Mouse (Mus musculus): ENCODE data around the gene Tmem160. TPM values are rescaled to one million over a fixed set of nuclear protein-coding genes. Genes with fewer than 3 reads are reported as not detected.
A peak's percentile ranks its signal among the peaks of the same experiment; 100 is the strongest.

The Tmem160 gene
- polyA plus RNA-seq, 1 experiment, result 125 TPM

GRCm38 (mm10) chr7:16489948-16490347 lies 37.4 kb downstream of the Tmem160 start:
- 84% methylated on average over 9 of the region's 9 CpGs for WGBS
- peak; percentile 22 for DNase-seq
- no peaks in the 10 kb centered on the region for H3K36me3 ChIP-seq (ENCODE audit: control insufficient read depth, insufficient read depth, low read length)
- H3K4me1 ChIP-seq (ENCODE audit: control insufficient read depth, insufficient read depth, low read length), result no peaks in the 10 kb centered on the region
- H3K4me3 ChIP-seq (ENCODE audit: insufficient read depth, low read depth, low read length), result no peak overlapping the region
- H3K27ac ChIP-seq (ENCODE audit: insufficient read depth, low read depth, low read length), result no peak overlapping the region
- H3K27me3 ChIP-seq (replicated peaks; ENCODE audit: control insufficient read depth, insufficient read depth, low read length), result no peaks in the 10 kb centered on the region
- no peak for TF ChIP-seq CTCF (conservative IDR thresholded peaks at IDR 0.05; ENCODE audit: insufficient read depth, insufficient read length, low read depth, low read length)
- no peak for TF ChIP-seq POLR2A (IDR thresholded peaks at IDR 0.05; ENCODE audit: low read depth, low read length)

GRCm38 (mm10) chr7:16491759-16492158 lies 39.2 kb downstream of the Tmem160 start:
- no peaks in the 10 kb centered on the region for H3K36me3 ChIP-seq (ENCODE audit: control insufficient read depth, insufficient read depth, low read length)
- peak; percentile 72 for DNase-seq
- no peaks in the 10 kb centered on the region for H3K4me1 ChIP-seq (ENCODE audit: control insufficient read depth, insufficient read depth, low read length)
- WGBS, result 21% methylated on average over 3 of the region's 3 CpGs
- H3K27me3 ChIP-seq (replicated peaks; ENCODE audit: control insufficient read depth, insufficient read depth, low read length), result no peaks in the 10 kb centered on the region
- no peak overlapping the region for H3K4me3 ChIP-seq (ENCODE audit: insufficient read depth, low read depth, low read length)
- no peak overlapping the region for H3K27ac ChIP-seq (ENCODE audit: insufficient read depth, low read depth, low read length)
- TF ChIP-seq POLR2A (IDR thresholded peaks at IDR 0.05; ENCODE audit: low read depth, low read length) (no peak), CTCF (conservative IDR thresholded peaks at IDR 0.05; ENCODE audit: insufficient read depth, insufficient read length, low read depth, low read length) (peak; percentile 99)

GRCm38 (mm10) chr7:16492211-16492610 lies 39.6 kb downstream of the Tmem160 start:
- 59% methylated on average over 3 of the region's 3 CpGs for WGBS
- Histone ChIP-seq H3K4me3 (ENCODE audit: insufficient read depth, low read depth, low read length) (no peak overlapping the region), H3K36me3 (ENCODE audit: control insufficient read depth, insufficient read depth, low read length) (no peaks in the 10 kb centered on the region), H3K27me3 (replicated peaks; ENCODE audit: control insufficient read depth, insufficient read depth, low read length) (no peaks in the 10 kb centered on the region), H3K4me1 (ENCODE audit: control insufficient read depth, insufficient read depth, low read length) (no peaks in the 10 kb centered on the region), H3K27ac (ENCODE audit: insufficient read depth, low read depth, low read length) (no peak overlapping the region)
- no peak for DNase-seq
- no peak for TF ChIP-seq CTCF (conservative IDR thresholded peaks at IDR 0.05; ENCODE audit: insufficient read depth, insufficient read length, low read depth, low read length)
- no peak for TF ChIP-seq POLR2A (IDR thresholded peaks at IDR 0.05; ENCODE audit: low read depth, low read length)

DNA sequence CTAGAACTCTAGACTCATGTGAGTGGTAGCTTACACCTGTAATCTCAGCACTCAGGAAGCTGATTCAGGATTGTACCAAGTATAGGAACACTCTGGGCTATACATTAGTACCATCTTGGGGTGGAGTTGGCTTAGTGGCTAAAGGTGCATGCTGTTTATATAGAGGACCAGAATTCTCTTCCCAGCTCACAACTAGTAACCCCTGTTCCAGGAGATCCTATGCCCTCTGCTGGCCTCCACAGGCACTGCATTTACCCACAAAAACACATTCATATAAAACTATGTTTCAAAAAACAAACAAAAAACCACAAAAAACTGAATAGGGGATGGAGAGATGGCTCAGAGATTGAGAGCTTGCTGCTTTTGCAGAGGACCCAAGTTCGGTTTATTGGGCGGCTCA lies 40.8 kb downstream of the Tmem160 start:
- peak; percentile 46 for DNase-seq
- Histone ChIP-seq H3K36me3 (ENCODE audit: control insufficient read depth, insufficient read depth, low read length) (no peaks in the 10 kb centered on the region), H3K27me3 (replicated peaks; ENCODE audit: control insufficient read depth, insufficient read depth, low read length) (no peaks in the 10 kb centered on the region), H3K4me1 (ENCODE audit: control insufficient read depth, insufficient read depth, low read length) (no peaks in the 10 kb centered on the region), H3K27ac (ENCODE audit: insufficient read depth, low read depth, low read length) (no peak overlapping the region), H3K4me3 (ENCODE audit: insufficient read depth, low read depth, low read length) (no peak overlapping the region)
- 26% methylated on average over 2 of the region's 2 CpGs for WGBS
- TF ChIP-seq CTCF (conservative IDR thresholded peaks at IDR 0.05; ENCODE audit: insufficient read depth, insufficient read length, low read depth, low read length) (peak; percentile 69), POLR2A (IDR thresholded peaks at IDR 0.05; ENCODE audit: low read depth, low read length) (no peak)

DNA sequence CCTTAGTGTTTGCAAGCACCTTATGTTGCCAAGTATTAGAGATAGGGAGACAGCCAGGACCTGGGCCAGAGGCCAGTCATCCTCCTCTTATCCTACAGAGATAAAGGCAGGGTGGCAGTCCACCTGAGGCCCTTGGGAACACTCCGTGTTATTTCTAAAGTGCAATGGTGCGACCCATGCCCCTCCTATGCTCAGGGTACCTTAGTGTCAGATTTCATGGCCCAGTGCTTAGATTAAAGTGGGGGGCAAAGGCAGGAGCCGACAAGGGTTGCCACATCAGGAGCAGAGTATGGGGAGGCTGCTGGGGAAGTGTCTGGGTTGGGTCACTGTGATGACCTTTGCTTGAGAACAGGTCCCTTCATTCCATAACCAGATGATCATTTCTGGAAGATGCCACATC lies 43.7 kb downstream of the Tmem160 start:
- WGBS, result 65% methylated on average over 3 of the region's 3 CpGs
- no peak overlapping the region for H3K27ac ChIP-seq (ENCODE audit: insufficient read depth, low read depth, low read length)

GRCm38 (mm10) chr7:16499671-16500104 lies 47.1 kb downstream of the Tmem160 start:
- Histone ChIP-seq H3K36me3 (ENCODE audit: control insufficient read depth, insufficient read depth, low read length) (no peaks in the 10 kb centered on the region), H3K27me3 (replicated peaks; ENCODE audit: control insufficient read depth, insufficient read depth, low read length) (no peaks in the 10 kb centered on the region), H3K4me1 (ENCODE audit: control insufficient read depth, insufficient read depth, low read length) (0 out of 2 replicates have a peak, but pooled peaks cover 4% of the 10 kb centered on the region), H3K4me3 (ENCODE audit: insufficient read depth, low read depth, low read length) (no peak overlapping the region), H3K27ac (ENCODE audit: insufficient read depth, low read depth, low read length) (no peak overlapping the region)
- DNase-seq, result no peak
- no peak for TF ChIP-seq CTCF (conservative IDR thresholded peaks at IDR 0.05; ENCODE audit: insufficient read depth, insufficient read length, low read depth, low read length)
- TF ChIP-seq POLR2A (IDR thresholded peaks at IDR 0.05; ENCODE audit: low read depth, low read length), result no peak
- 90% methylated on average over 6 of the region's 6 CpGs for WGBS

More for the DNA sequence above, 43.7 kb downstream of the Tmem160 start:
- Histone ChIP-seq H3K4me3 (ENCODE audit: insufficient read depth, low read depth, low read length) (no peak overlapping the region), H3K27me3 (replicated peaks; ENCODE audit: control insufficient read depth, insufficient read depth, low read length) (no peaks in the 10 kb centered on the region), H3K4me1 (ENCODE audit: control insufficient read depth, insufficient read depth, low read length) (no peaks in the 10 kb centered on the region), H3K36me3 (ENCODE audit: control insufficient read depth, insufficient read depth, low read length) (no peaks in the 10 kb centered on the region)
- no peak for TF ChIP-seq CTCF (conservative IDR thresholded peaks at IDR 0.05; ENCODE audit: insufficient read depth, insufficient read length, low read depth, low read length)
- TF ChIP-seq POLR2A (IDR thresholded peaks at IDR 0.05; ENCODE audit: low read depth, low read length), result no peak
- no peak for DNase-seq

DNA sequence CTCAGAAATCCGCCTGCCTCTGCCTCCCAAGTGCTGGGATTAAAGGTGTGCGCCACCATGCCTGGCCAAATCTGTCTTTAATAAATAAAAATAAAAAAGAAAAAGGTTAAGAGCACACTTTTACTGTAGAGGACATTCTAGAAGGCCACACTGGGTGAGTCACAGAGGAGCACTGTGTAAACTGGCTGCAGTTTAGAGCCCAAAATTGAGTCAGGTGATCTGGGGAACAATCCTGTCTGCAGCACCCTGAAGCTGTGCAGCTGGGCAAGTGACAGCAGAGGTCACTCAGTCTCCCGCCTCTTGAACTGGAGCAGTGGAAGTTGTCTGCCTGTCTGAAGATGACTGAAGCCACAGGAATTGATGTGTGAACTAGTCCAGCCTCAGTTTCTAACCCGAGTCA lies 49.0 kb downstream of the Tmem160 start:
- Histone ChIP-seq H3K36me3 (ENCODE audit: control insufficient read depth, insufficient read depth, low read length) (no peaks in the 10 kb centered on the region; the same call in 1 of the 2 replicates), H3K4me3 (ENCODE audit: insufficient read depth, low read depth, low read length) (no peak overlapping the region), H3K4me1 (ENCODE audit: control insufficient read depth, insufficient read depth, low read length) (0 out of 2 replicates have a peak, but pooled peaks cover 5% of the 10 kb centered on the region), H3K27me3 (replicated peaks; ENCODE audit: control insufficient read depth, insufficient read depth, low read length) (no peaks in the 10 kb centered on the region), H3K27ac (ENCODE audit: insufficient read depth, low read depth, low read length) (no peak overlapping the region)
- WGBS, result 85% methylated on average over 4 of the region's 4 CpGs
- no peak for TF ChIP-seq POLR2A (IDR thresholded peaks at IDR 0.05; ENCODE audit: low read depth, low read length)
- no peak for TF ChIP-seq CTCF (conservative IDR thresholded peaks at IDR 0.05; ENCODE audit: insufficient read depth, insufficient read length, low read depth, low read length)
- DNase-seq, result no peak
